ENCODE assay signal across 11 mouse cellular contexts in genomic region chr8:8487706-8488105, GRCm38 (mm10).
DNase-seq lines count a peak whose midpoint lies in the region; ATAC-seq and TF ChIP-seq lines count a peak whose summit lies in the region.
"Had no signal": no experiment of that assay in that cellular context is flagged by ENCODE, and none has a peak within 500 bp of the region (broad histone marks: within the 10 kb centered on the region; RNA-seq: fewer than 3 reads in every experiment).

No protein-coding gene starts in this region.

- ATAC-seq in intestine, embryonic 15.5 days: 0 out of 2 replicates have a peak, but pooled peaks have one; percentile 48
- ATAC-seq in intestine, postnatal 0 days: no peak
- ATAC-seq in forebrain, embryonic 15.5 days (replicated peaks): no peak; the same call in 1 of the 2 replicates

- no peaks in the 10 kb centered on the region for H3K9me3 ChIP-seq in intestine, embryonic 15.5 days
- H3K9me3 ChIP-seq in intestine, postnatal 0 days (ENCODE audit: control insufficient read depth): no peaks in the 10 kb centered on the region
- H3K9me3 ChIP-seq in forebrain, embryonic 15.5 days: no peaks in the 10 kb centered on the region
- H3K9me3 ChIP-seq: hindbrain, embryonic 15.5 days had no signal

- peaks cover 8% of the 10 kb centered on the region for H3K4me1 ChIP-seq in intestine, embryonic 15.5 days (replicated peaks)
- 0 out of 2 replicates have a peak, but pooled peaks cover 7% of the 10 kb centered on the region for H3K4me1 ChIP-seq in intestine, postnatal 0 days (replicated peaks; ENCODE audit: control insufficient read depth, insufficient read depth, low read length)
- peaks cover 50% of the 10 kb centered on the region for H3K4me1 ChIP-seq in forebrain, embryonic 15.5 days

- TF ChIP-seq CTCF in intestine, postnatal 0 days (IDR thresholded peaks at IDR 0.05; ENCODE audit: low read depth): no peak

- H3K27ac ChIP-seq in intestine, embryonic 15.5 days: no peak overlapping the region
- no peak overlapping the region for H3K27ac ChIP-seq in intestine, postnatal 0 days (ENCODE audit: low read depth, low read length)
- H3K27ac ChIP-seq in forebrain, embryonic 15.5 days (replicated peaks): 0 out of 2 replicates have a peak overlapping the region, but pooled peaks have one; percentile 74
- H3K27ac ChIP-seq: hindbrain, embryonic 15.5 days had no signal

- H3K4me3 ChIP-seq in intestine, embryonic 15.5 days (replicated peaks): no peak overlapping the region
- H3K4me3 ChIP-seq in intestine, postnatal 0 days (ENCODE audit: low read depth, low read length): no peak overlapping the region
- H3K4me3 ChIP-seq in forebrain, embryonic 15.5 days: no peak overlapping the region
- H3K4me3 ChIP-seq: hindbrain, embryonic 15.5 days had no signal

- WGBS in intestine, embryonic 15.5 days: 48% methylated on average over 5 of the region's 5 CpGs
- WGBS in intestine, postnatal 0 days: 47% methylated on average over 5 of the region's 5 CpGs
- 8% methylated on average over 5 of the region's 5 CpGs for WGBS in forebrain, embryonic 15.5 days

- no peaks in the 10 kb centered on the region for H3K27me3 ChIP-seq in intestine, embryonic 15.5 days (replicated peaks)
- H3K27me3 ChIP-seq in intestine, postnatal 0 days (replicated peaks; ENCODE audit: control insufficient read depth, insufficient read depth, low read length): no peaks in the 10 kb centered on the region
- H3K27me3 ChIP-seq in forebrain, embryonic 15.5 days: no peaks in the 10 kb centered on the region

- no peaks in the 10 kb centered on the region for H3K36me3 ChIP-seq in intestine, embryonic 15.5 days
- no peaks in the 10 kb centered on the region for H3K36me3 ChIP-seq in intestine, postnatal 0 days (ENCODE audit: control insufficient read depth, insufficient read depth)
- no peaks in the 10 kb centered on the region for H3K36me3 ChIP-seq in forebrain, embryonic 15.5 days
- H3K36me3 ChIP-seq: hindbrain, embryonic 15.5 days had no signal

- peak; percentile 52 for DNase-seq in adrenal gland, adult 2 months
- DNase-seq in adrenal gland, postnatal 10 days: no peak
- DNase-seq in R1 (ENCODE audit: low read depth, low spot score): peak; percentile 68
- no peak for DNase-seq in kidney, adult 9 months
- DNase-seq in layer of hippocampus, adult 9-11 months: no peak
- DNase-seq: cerebellum, adult 11 months; thymus, adult 2 months had no signal

- H3K9ac ChIP-seq in intestine, embryonic 15.5 days: no peak overlapping the region
- H3K9ac ChIP-seq in intestine, postnatal 0 days (ENCODE audit: low read depth, low read length): no peak overlapping the region
- H3K9ac ChIP-seq in forebrain, embryonic 15.5 days (replicated peaks): no peak overlapping the region

- no peak overlapping the region for H3K4me2 ChIP-seq in intestine, embryonic 15.5 days (replicated peaks)
- no peak overlapping the region for H3K4me2 ChIP-seq in intestine, postnatal 0 days (replicated peaks; ENCODE audit: low read depth)
- H3K4me2 ChIP-seq in forebrain, embryonic 15.5 days (replicated peaks): no peak overlapping the region

Comparison
In these comparisons a context has a peak if more than half of its experiments do, and no peak if none do; other contexts are left out.
1. DNase-seq: peak in adrenal gland, adult 2 months (single experiment) and R1 (single experiment); none in adrenal gland, postnatal 10 days (single experiment), kidney, adult 9 months (single experiment) and layer of hippocampus, adult 9-11 months (single experiment).